Mouse (Mus musculus): ENCODE data around the gene Ppm1h.

Gene Ppm1h

GRCm38 (mm10) chr10:122698347-122698746 lies 19.8 kb downstream of the Ppm1h start:
- in situ Hi-C loops (cut with MboI, MseI), result no loop called here

GRCm38 (mm10) chr10:122704901-122705300 lies 26.3 kb downstream of the Ppm1h start:
- in situ Hi-C loops (cut with MboI, MseI), result no loop called here

- in situ Hi-C loops (cut with MboI, MseI), result no loop called here
Measured at GRCm38 (mm10) chr10:122705457-122705856, 26.9 kb downstream of the Ppm1h start.

- in situ Hi-C loops (cut with MboI, MseI), result no loop called here
Measured at GRCm38 (mm10) chr10:122711381-122711811, 32.8 kb downstream of the Ppm1h start.

GRCm38 (mm10) chr10:122712307-122712706 lies 33.7 kb downstream of the Ppm1h start:
- in situ Hi-C loops (cut with MboI, MseI), result no loop called here

GRCm38 (mm10) chr10:122715856-122716255 lies 37.3 kb downstream of the Ppm1h start:
- in situ Hi-C loops (cut with MboI, MseI), result no loop called here

- in situ Hi-C loops (cut with MboI, MseI), result no loop called here
Measured at GRCm38 (mm10) chr10:122716286-122716685, 37.7 kb downstream of the Ppm1h start.

- in situ Hi-C loops (cut with MboI, MseI), result no loop called here
Measured at GRCm38 (mm10) chr10:122716739-122717474, 38.3 kb downstream of the Ppm1h start.

GRCm38 (mm10) chr10:122717754-122718415 lies 39.3 kb downstream of the Ppm1h start:
- in situ Hi-C loops (cut with MboI, MseI), result no loop called here

- in situ Hi-C loops (cut with MboI, MseI), result no loop called here
Measured at GRCm38 (mm10) chr10:122718951-122719350, 40.4 kb downstream of the Ppm1h start.

GRCm38 (mm10) chr10:122722111-122722510 lies 43.5 kb downstream of the Ppm1h start:
- in situ Hi-C loops (cut with MboI, MseI), result no loop called here

GRCm38 (mm10) chr10:122724692-122725091 lies 46.1 kb downstream of the Ppm1h start:
- in situ Hi-C loops (cut with MboI, MseI), result no loop called here

GRCm38 (mm10) chr10:122727228-122727627 lies 48.7 kb downstream of the Ppm1h start:
- in situ Hi-C loops (cut with MboI, MseI), result no loop called here

GRCm38 (mm10) chr10:122728172-122728571 lies 49.6 kb downstream of the Ppm1h start:
- in situ Hi-C loops (cut with MboI, MseI), result no loop called here

- in situ Hi-C loops (cut with MboI, MseI), result no loop called here
Measured at GRCm38 (mm10) chr10:122732146-122732545, 53.6 kb downstream of the Ppm1h start.

GRCm38 (mm10) chr10:122734521-122734920 lies 56.0 kb downstream of the Ppm1h start:
- in situ Hi-C loops (cut with MboI, MseI), result no loop called here

- in situ Hi-C loops (cut with MboI, MseI), result no loop called here
Measured at GRCm38 (mm10) chr10:122735284-122735784, 56.8 kb downstream of the Ppm1h start.

GRCm38 (mm10) chr10:122736835-122737234 lies 58.3 kb downstream of the Ppm1h start:
- in situ Hi-C loops (cut with MboI, MseI), result no loop called here

- in situ Hi-C loops (cut with MboI, MseI), result no loop called here
Measured at GRCm38 (mm10) chr10:122738526-122738925, 60.0 kb downstream of the Ppm1h start.

GRCm38 (mm10) chr10:122739037-122739436 lies 60.5 kb downstream of the Ppm1h start:
- in situ Hi-C loops (cut with MboI, MseI), result no loop called here

- in situ Hi-C loops (cut with MboI, MseI), result no loop called here
Measured at GRCm38 (mm10) chr10:122740117-122740516, 61.6 kb downstream of the Ppm1h start.

GRCm38 (mm10) chr10:122741191-122741590 lies 62.6 kb downstream of the Ppm1h start:
- in situ Hi-C loops (cut with MboI, MseI), result no loop called here

GRCm38 (mm10) chr10:122742136-122742535 lies 63.6 kb downstream of the Ppm1h start:
- in situ Hi-C loops (cut with MboI, MseI), result no loop called here

Measured in T-helper 2 cell (primary cell).